In the genomic region with DNA sequence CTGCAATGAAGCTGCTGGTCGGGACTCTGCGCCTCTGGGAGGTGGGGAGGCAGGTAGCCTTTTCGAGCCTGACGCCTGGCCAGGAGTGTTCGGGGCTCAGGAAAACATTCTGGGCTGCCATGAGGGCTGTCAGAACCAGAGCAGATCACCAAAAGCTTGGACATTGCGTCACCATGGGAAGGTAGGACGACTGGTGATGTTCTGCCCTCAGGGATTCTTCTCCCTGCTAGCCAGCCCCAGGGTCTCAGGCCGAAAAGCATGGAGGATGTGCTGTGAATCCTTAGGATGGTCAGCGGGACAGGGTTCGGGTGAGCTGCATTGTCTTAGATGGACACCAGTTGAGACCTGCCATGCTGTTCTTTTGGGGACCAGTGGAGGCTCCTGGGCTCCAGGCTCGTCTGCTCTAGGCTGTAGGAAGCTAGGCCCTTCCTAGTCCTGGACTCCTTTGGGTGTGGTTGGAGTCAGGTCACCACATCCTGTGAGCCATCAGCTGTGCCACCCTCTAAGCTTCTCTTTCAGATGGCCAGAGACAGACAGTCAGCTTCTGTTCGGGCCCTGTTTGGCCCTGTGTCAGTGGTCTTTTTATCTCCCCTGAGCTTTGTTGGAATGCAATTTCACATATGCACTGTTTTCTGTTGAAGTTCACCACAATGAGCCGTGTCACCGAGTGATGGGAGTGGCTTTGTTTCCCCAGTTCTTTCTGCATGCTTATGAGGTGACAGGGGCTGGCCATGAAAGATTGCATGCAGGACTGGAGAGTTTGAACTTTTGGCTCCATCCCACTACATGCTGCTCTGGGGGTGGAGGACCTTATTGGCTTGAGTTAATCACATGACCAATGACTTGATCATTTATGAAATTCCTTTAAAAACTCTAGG, we compare ENCODE assay signal across 9 mouse cellular contexts. TPM values are rescaled to one million over a fixed set of nuclear protein-coding genes. Genes with fewer than 3 reads are reported as not detected.
A peak's percentile ranks its signal among the peaks of the same experiment; 100 is the strongest.
DNase-seq lines count a peak whose midpoint lies in the region; ATAC-seq and TF ChIP-seq lines count a peak whose summit lies in the region.
"Had no signal": no experiment of that assay in that cellular context is flagged by ENCODE, and none has a peak within 500 bp of the region (broad histone marks: within the 10 kb centered on the region; RNA-seq: fewer than 3 reads in every experiment).

No protein-coding gene starts in this region.

- ATAC-seq in common myeloid progenitor, adult 5-6 weeks (replicated peaks; ENCODE audit: low read depth, poor library complexity, severe bottlenecking): peak; percentile 57
- ATAC-seq in hindbrain, embryonic 13.5 days (ENCODE audit: low FRiP score): no peak
- ATAC-seq in frontal cortex, adult (ENCODE audit: low TSS enrichment): no peak

- intact Hi-C loops in gastrocnemius, adult 2 months (cut with DNase I): no loop called here

- peak overlapping the region; percentile 37 for H3K4me3 ChIP-seq in gastrocnemius, adult 2 months
- peak overlapping the region; percentile 19 for H3K4me3 ChIP-seq in hindbrain, embryonic 13.5 days
- H3K4me3 ChIP-seq in midbrain, embryonic 10.5 days: peak overlapping the region; percentile 37

- H3K27ac ChIP-seq in gastrocnemius, adult 2 months: peak overlapping the region; percentile 69
- H3K27ac ChIP-seq in hindbrain, embryonic 13.5 days: peak overlapping the region; percentile 76
- H3K27ac ChIP-seq in midbrain, embryonic 10.5 days (replicated peaks): peak overlapping the region; percentile 68

- peak overlapping the region; percentile 58 for H3K9ac ChIP-seq in hindbrain, embryonic 13.5 days

- H3K27me3 ChIP-seq in hindbrain, embryonic 13.5 days: 0 out of 2 replicates have a peak, but pooled peaks cover 3% of the 10 kb centered on the region
- no peaks in the 10 kb centered on the region for H3K27me3 ChIP-seq in midbrain, embryonic 10.5 days (ENCODE audit: low read depth, poor library complexity, severe bottlenecking)

- no peak for TF ChIP-seq CTCF in gastrocnemius, adult 2 months (IDR thresholded peaks at IDR 0.05)

- H3K4me2 ChIP-seq in hindbrain, embryonic 13.5 days: peak overlapping the region; percentile 40

- 40% methylated on average over 14 of the region's 14 CpGs for WGBS in hindbrain, embryonic 13.5 days
- WGBS in midbrain, embryonic 10.5 days: 49% methylated on average over 14 of the region's 14 CpGs

- 0 out of 2 replicates have a peak, but pooled peaks cover 4% of the 10 kb centered on the region for H3K36me3 ChIP-seq in hindbrain, embryonic 13.5 days
- peaks cover 14% of the 10 kb centered on the region for H3K36me3 ChIP-seq in midbrain, embryonic 10.5 days

- H3K9me3 ChIP-seq in hindbrain, embryonic 13.5 days: no peaks in the 10 kb centered on the region
- no peaks in the 10 kb centered on the region for H3K9me3 ChIP-seq in midbrain, embryonic 10.5 days (replicated peaks)

- DNase-seq in gastrocnemius, adult 2 months: no peak
- no peak for DNase-seq in gastrocnemius, adult 18-20 months (ENCODE audit: low spot score)
- DNase-seq in midbrain, embryonic 10.5 days (ENCODE audit: low spot score): no peak
- DNase-seq in thymus, postnatal 0 days (ENCODE audit: low spot score): no peak
- no peak for DNase-seq in layer of hippocampus, postnatal 14 days (ENCODE audit: low spot score in 2 of 2)

- H3K4me1 ChIP-seq in hindbrain, embryonic 13.5 days (replicated peaks): peaks cover 48% of the 10 kb centered on the region
- peaks cover 34% of the 10 kb centered on the region for H3K4me1 ChIP-seq in midbrain, embryonic 10.5 days

RNA-seq across cellular contexts. Expression of gene Acot7, which starts 8.5 kb away (rescaled TPM):
- total RNA-seq in gastrocnemius, adult 2 months (2021): 10 to 100 TPM; 12.7 to 22.8 TPM
- 10 to 100 TPM; 16.2 to 18.8 TPM for total RNA-seq in gastrocnemius, adult 18-20 months (2021)
- total RNA-seq in common myeloid progenitor, adult 5-6 weeks (2017): 58.2 and 59.6 TPM in 2 replicates
- 269 and 299 TPM in 2 replicates for polyA plus RNA-seq in hindbrain, embryonic 13.5 days (2015; fragmentation: Nextera tagmentation; extraction: Ambion mirVana)
- 85.7 and 99.7 TPM in 2 replicates for polyA plus RNA-seq in midbrain, embryonic 10.5 days (2016; fragmentation: Nextera tagmentation; extraction: Ambion mirVana)
- polyA plus RNA-seq in thymus, postnatal 0 days (2015; fragmentation: Nextera tagmentation; extraction: Ambion mirVana): 65.1 and 98.8 TPM in 2 replicates
- 100 to 1,000 TPM; 352 to 388 TPM for total RNA-seq in layer of hippocampus, postnatal 14 days (2021)

RNA-seq across cellular contexts. Expression of gene Hes2, which starts 27.8 kb away (rescaled TPM):
- total RNA-seq in gastrocnemius, adult 2 months (2021): not detected
- not detected for total RNA-seq in gastrocnemius, adult 18-20 months (2021)
- not detected in 2 replicates for total RNA-seq in common myeloid progenitor, adult 5-6 weeks (2017)
- 0.34 and 1.8 TPM in 2 replicates for polyA plus RNA-seq in hindbrain, embryonic 13.5 days (2015; fragmentation: Nextera tagmentation; extraction: Ambion mirVana)
- 0.79 and 1.3 TPM in 2 replicates for polyA plus RNA-seq in midbrain, embryonic 10.5 days (2016; fragmentation: Nextera tagmentation; extraction: Ambion mirVana)
- polyA plus RNA-seq in thymus, postnatal 0 days (2015; fragmentation: Nextera tagmentation; extraction: Ambion mirVana): 0.21 TPM in 1 of 2 replicates, not detected in the other
- total RNA-seq in layer of hippocampus, postnatal 14 days (2021): not detected
- total RNA-seq: neutrophil, adult 5-6 weeks had no signal

RNA-seq across cellular contexts. Expression of gene Espn, which starts 34.3 kb away (rescaled TPM):
- total RNA-seq in gastrocnemius, adult 2 months (2021): under 1 TPM; 0.13 to 0.45 TPM
- total RNA-seq in gastrocnemius, adult 18-20 months (2021): under 1 TPM; 0.36 to 0.59 TPM
- 1.3 and 1.8 TPM in 2 replicates for total RNA-seq in common myeloid progenitor, adult 5-6 weeks (2017)
- polyA plus RNA-seq in hindbrain, embryonic 13.5 days (2015; fragmentation: Nextera tagmentation; extraction: Ambion mirVana): 0.09 and 0.22 TPM in 2 replicates
- 0.94 and 1.4 TPM in 2 replicates for polyA plus RNA-seq in midbrain, embryonic 10.5 days (2016; fragmentation: Nextera tagmentation; extraction: Ambion mirVana)
- 3.2 and 3.6 TPM in 2 replicates for polyA plus RNA-seq in thymus, postnatal 0 days (2015; fragmentation: Nextera tagmentation; extraction: Ambion mirVana)
- total RNA-seq in layer of hippocampus, postnatal 14 days (2021): under 1 TPM; 0.57 to 0.94 TPM
